Mouse (Mus musculus) lung, postnatal 0 days (tissue): Measurements from ENCODE around the gene Hoxd13.

Source experiments
- CTCF ChIP-seq: IDR thresholded peaks from 2 replicates; pipeline ENCODE4 v1.5.1; 2016; ENCODE audit warnings: antibody characterized with exemption, mild to moderate bottlenecking
- EP300 ChIP-seq: IDR thresholded peaks from 2 replicates; pipeline ENCODE4 v1.6.1; 2016; ENCODE audit warnings: antibody characterized with exemption, mild to moderate bottlenecking, control low read depth

DNA sequence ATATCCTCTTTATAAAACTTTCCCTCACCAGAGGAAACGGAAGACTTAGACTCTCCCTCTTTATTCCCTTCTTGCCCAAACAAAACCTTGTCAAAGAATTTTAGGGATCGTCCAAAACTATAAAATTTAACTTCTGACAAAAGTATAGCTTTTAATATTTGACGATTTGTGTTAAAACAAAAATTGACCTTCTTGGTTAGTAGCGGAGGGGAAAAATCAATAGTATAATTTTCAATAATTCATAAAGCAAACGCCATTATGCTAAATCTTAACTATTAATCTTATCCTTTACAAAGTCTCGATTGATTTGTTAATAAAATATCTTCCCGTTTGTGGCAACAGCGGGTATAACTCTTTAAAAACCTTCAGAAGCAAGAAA, 22.2 kb downstream of the Hoxd13 start:
- no peak for TF ChIP-seq CTCF
- no peak for TF ChIP-seq EP300
